Mouse (Mus musculus): ENCODE data around the gene Ddx19a. TPM values are rescaled to one million over a fixed set of nuclear protein-coding genes. Genes with fewer than 3 reads are reported as not detected.

Gene Ddx19a
- total RNA-seq (2014; fragmentation: Nextera tagmentation) (205 and 207 TPM in 2 replicates), total RNA-seq (2017) (38.2 and 45.1 TPM in 2 replicates), polyA plus RNA-seq (2012) (60.3 and 81.1 TPM in 2 replicates)

GRCm38 (mm10) chr8:110997547-110998531 is at the start of gene Ddx19a:
Gene Ddx19a, minus strand, starts transcription at chr8:110997800.
- ATAC-seq (ENCODE audit: extremely low read depth, insufficient number of reproducible peaks, low FRiP score, poor library complexity, severe bottlenecking): peak; percentile 95
- TF ChIP-seq TAL1 (conservative IDR thresholded peaks at IDR 0.05; ENCODE audit: low read depth, low read length) (no peak), POLR2AphosphoS5 (IDR thresholded peaks at IDR 0.05; ENCODE audit: insufficient replicate concordance, low read depth, low read length) (no peak)
- Histone ChIP-seq H3K27me3 (ENCODE audit: insufficient read depth, low read length) (no peaks in the 10 kb centered on the region), H3K4me3 (ENCODE audit: low read depth, low read length) (peak within 1 kb of the TSS; percentile 93), H3K9me3 (replicated peaks) (no peaks in the 10 kb centered on the region), H3K4me1 (ENCODE audit: insufficient read depth, low read depth, low read length) (peaks cover 34% of the 10 kb centered on the region), H3K36me3 (replicated peaks) (peaks cover 44% of the 10 kb centered on the region)
- peak; percentile 80 for DNase-seq (ENCODE audit: low spot score)

DNA sequence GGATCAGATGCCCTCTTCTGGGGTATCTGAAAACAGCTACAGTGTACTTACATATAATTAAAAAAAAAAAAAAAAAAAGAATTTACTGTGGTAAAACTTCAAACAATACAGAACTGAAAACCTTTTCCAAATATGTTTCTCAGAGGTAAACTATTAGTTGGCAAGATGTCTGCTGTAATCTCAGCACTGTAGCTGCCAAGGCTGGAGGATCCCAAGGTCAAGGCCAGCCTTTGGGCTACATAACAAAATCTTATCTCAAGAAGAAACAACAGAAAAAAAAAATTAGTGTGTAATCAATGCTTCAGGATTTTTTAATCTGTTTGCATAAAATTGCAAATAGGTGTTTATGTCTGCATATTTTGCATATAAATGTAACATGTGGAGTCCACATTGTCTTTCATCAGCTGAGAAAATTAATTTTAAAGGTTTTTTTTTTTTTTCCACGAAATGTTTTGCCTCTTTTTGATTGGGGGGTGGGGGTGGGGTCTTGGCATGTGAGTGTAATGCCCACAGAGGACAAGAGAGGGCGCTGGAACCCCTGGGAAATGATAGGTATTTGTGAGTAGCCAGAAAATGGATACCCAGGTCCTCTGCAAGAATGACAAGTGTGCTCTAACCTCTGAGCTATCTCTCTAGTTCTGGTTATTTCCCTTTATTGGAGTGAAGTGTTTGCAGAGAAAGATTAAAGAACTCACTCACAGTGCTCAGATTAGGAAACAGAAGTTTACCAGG is 46.6 kb upstream of the Ddx19a start:
- ATAC-seq (ENCODE audit: extremely low read depth, insufficient number of reproducible peaks, low FRiP score, poor library complexity, severe bottlenecking) (no peak), DNase-seq (ENCODE audit: low spot score) (no peak)
- H3K9me3 ChIP-seq (replicated peaks): no peaks in the 10 kb centered on the region
- H3K4me1 ChIP-seq (ENCODE audit: insufficient read depth, low read depth, low read length): peaks cover 15% of the 10 kb centered on the region
- no peak overlapping the region for H3K4me3 ChIP-seq (ENCODE audit: low read depth, low read length)
- H3K36me3 ChIP-seq (replicated peaks): peaks cover 99% of the 10 kb centered on the region
- H3K27me3 ChIP-seq (ENCODE audit: insufficient read depth, low read length): no peaks in the 10 kb centered on the region
- TF ChIP-seq POLR2AphosphoS5 (IDR thresholded peaks at IDR 0.05; ENCODE audit: insufficient replicate concordance, low read depth, low read length) (no peak), TAL1 (conservative IDR thresholded peaks at IDR 0.05; ENCODE audit: low read depth, low read length) (no peak), GATA2 (IDR thresholded peaks at IDR 0.05; ENCODE audit: borderline replicate concordance, low read depth, low read length) (no peak), GATA1 (IDR thresholded peaks at IDR 0.05; ENCODE audit: borderline replicate concordance, low read length) (no peak), CTCF (IDR thresholded peaks at IDR 0.05; ENCODE audit: low read depth, low read length) (no peak)

GRCm38 (mm10) chr8:111042546-111042945 is 44.9 kb upstream of the Ddx19a start:
- Histone ChIP-seq H3K27me3 (ENCODE audit: insufficient read depth, low read length) (no peaks in the 10 kb centered on the region), H3K36me3 (replicated peaks) (peaks cover 98% of the 10 kb centered on the region), H3K4me3 (ENCODE audit: low read depth, low read length) (peak overlapping the region; percentile 33), H3K4me1 (ENCODE audit: insufficient read depth, low read depth, low read length) (peaks cover 19% of the 10 kb centered on the region), H3K9me3 (replicated peaks) (no peaks in the 10 kb centered on the region)
- no peak for TF ChIP-seq GATA2 (IDR thresholded peaks at IDR 0.05; ENCODE audit: borderline replicate concordance, low read depth, low read length)
- no peak for TF ChIP-seq GATA1 (IDR thresholded peaks at IDR 0.05; ENCODE audit: borderline replicate concordance, low read length)
- no peak for DNase-seq (ENCODE audit: low spot score)
- no peak for ATAC-seq (ENCODE audit: extremely low read depth, insufficient number of reproducible peaks, low FRiP score, poor library complexity, severe bottlenecking)

DNA sequence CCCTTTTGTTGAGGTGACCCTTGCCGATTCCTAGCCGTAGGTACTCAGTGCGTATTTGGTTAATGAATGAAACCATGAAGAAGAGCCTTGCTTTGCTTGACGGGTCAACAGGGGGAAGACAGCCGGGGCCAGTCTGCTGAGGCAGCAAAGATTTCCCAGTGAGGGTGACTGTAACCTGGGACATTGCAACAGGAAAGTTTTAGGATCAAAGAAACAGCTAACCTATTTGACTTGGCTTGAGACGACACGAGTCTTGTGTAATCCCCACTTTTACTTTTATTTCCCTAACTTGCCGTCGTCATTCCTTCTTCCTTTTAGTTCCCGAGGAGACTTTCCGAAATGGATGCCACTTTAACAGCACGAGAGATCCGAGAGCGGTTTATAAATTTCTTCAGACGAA is 39.0 kb upstream of the Ddx19a start:
- TF ChIP-seq POLR2AphosphoS5 (IDR thresholded peaks at IDR 0.05; ENCODE audit: insufficient replicate concordance, low read depth, low read length) (no peak), GATA2 (IDR thresholded peaks at IDR 0.05; ENCODE audit: borderline replicate concordance, low read depth, low read length) (no peak), CTCF (IDR thresholded peaks at IDR 0.05; ENCODE audit: low read depth, low read length) (no peak), TAL1 (conservative IDR thresholded peaks at IDR 0.05; ENCODE audit: low read depth, low read length) (no peak), GATA1 (IDR thresholded peaks at IDR 0.05; ENCODE audit: borderline replicate concordance, low read length) (no peak)
- Histone ChIP-seq H3K27me3 (ENCODE audit: insufficient read depth, low read length) (no peaks in the 10 kb centered on the region), H3K9me3 (replicated peaks) (no peaks in the 10 kb centered on the region), H3K4me3 (ENCODE audit: low read depth, low read length) (no peak overlapping the region; the same call in 1 of the 2 replicates), H3K36me3 (replicated peaks) (peaks cover 63% of the 10 kb centered on the region), H3K4me1 (ENCODE audit: insufficient read depth, low read depth, low read length) (peaks cover 42% of the 10 kb centered on the region)
- no peak for DNase-seq (ENCODE audit: low spot score)
- no peak for ATAC-seq (ENCODE audit: extremely low read depth, insufficient number of reproducible peaks, low FRiP score, poor library complexity, severe bottlenecking)

DNA sequence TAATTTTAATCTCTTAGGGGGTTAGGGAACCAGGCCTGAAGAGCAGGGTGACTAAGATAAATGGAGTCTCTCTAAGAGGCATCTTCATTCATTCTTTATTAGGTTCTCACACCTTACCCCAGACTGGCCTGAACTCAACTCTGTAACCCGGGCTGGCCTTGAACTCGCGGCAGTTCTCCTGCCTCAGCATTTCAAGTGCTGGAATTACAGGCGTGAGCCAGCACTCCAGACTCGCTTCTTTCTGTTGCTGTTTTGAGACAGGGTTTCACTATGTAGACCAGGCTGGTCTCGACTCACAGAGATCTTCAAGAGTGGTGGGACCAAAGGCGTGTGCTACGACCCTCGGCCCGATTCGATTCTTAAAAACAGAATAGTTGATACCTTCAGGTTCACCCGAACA is 36.7 kb upstream of the Ddx19a start:
- no peaks in the 10 kb centered on the region for H3K27me3 ChIP-seq (ENCODE audit: insufficient read depth, low read length)
- TF ChIP-seq CTCF (IDR thresholded peaks at IDR 0.05; ENCODE audit: low read depth, low read length): no peak
- TF ChIP-seq GATA1 (IDR thresholded peaks at IDR 0.05; ENCODE audit: borderline replicate concordance, low read length): no peak
- no peak for TF ChIP-seq TAL1 (conservative IDR thresholded peaks at IDR 0.05; ENCODE audit: low read depth, low read length)
- TF ChIP-seq POLR2AphosphoS5 (IDR thresholded peaks at IDR 0.05; ENCODE audit: insufficient replicate concordance, low read depth, low read length): no peak
- TF ChIP-seq GATA2 (IDR thresholded peaks at IDR 0.05; ENCODE audit: borderline replicate concordance, low read depth, low read length): no peak
- peak overlapping the region; percentile 79 for H3K4me3 ChIP-seq (ENCODE audit: low read depth, low read length)
- peaks cover 43% of the 10 kb centered on the region for H3K36me3 ChIP-seq (replicated peaks)
- no peaks in the 10 kb centered on the region for H3K9me3 ChIP-seq (replicated peaks)
- DNase-seq (ENCODE audit: low spot score) (no peak), ATAC-seq (ENCODE audit: extremely low read depth, insufficient number of reproducible peaks, low FRiP score, poor library complexity, severe bottlenecking) (no peak)
- peaks cover 55% of the 10 kb centered on the region for H3K4me1 ChIP-seq (ENCODE audit: insufficient read depth, low read depth, low read length)

Measured in G1E (cell line).